Mouse (Mus musculus): ENCODE data around the gene Slmap. TPM values are rescaled to one million over a fixed set of nuclear protein-coding genes. Genes with fewer than 3 reads are reported as not detected.
"Not testable (repeated sequence)": the region's sequence is repeated elsewhere in the genome, so short reads cannot be mapped to it uniquely, and the experiment has no call there.

The Slmap gene
- polyA plus RNA-seq, 1 experiment from 2014 or later, result 24.3 TPM

GRCm38 (mm10) chr14:26398508-26399160, 136.1 kb downstream of the Slmap start:
- TF ChIP-seq CTCF (IDR thresholded peaks at IDR 0.05; ENCODE audit: low read depth), result peak; percentile 27; the same call in 1 of the 2 replicates
- no peak for DNase-seq (ENCODE audit: low spot score)
- Histone ChIP-seq H3K4me2 (ENCODE audit: low read length) (no peak overlapping the region), H3K27me3 (ENCODE audit: insufficient read depth, low read length) (no peaks in the 10 kb centered on the region), H3K27ac (no peak overlapping the region), H3K36me3 (ENCODE audit: insufficient read depth, low read length) (no peaks in the 10 kb centered on the region), H3K4me1 (replicated peaks; ENCODE audit: insufficient read depth, low read length) (no peaks in the 10 kb centered on the region), H3K9ac (ENCODE audit: low read depth, low read length) (no peak overlapping the region), H3K9me3 (replicated peaks; ENCODE audit: low read length) (no peaks in the 10 kb centered on the region; the same call in 1 of the 2 replicates), H3K4me3 (replicated peaks; ENCODE audit: low read depth, low read length) (no peak overlapping the region)
- 93% methylated on average over 7 of the region's 7 CpGs for WGBS
- no peak for ATAC-seq (replicated peaks; ENCODE audit: low FRiP score, low read depth)

- Histone ChIP-seq H3K9me3 (replicated peaks; ENCODE audit: low read length) (no peaks in the 10 kb centered on the region), H3K36me3 (ENCODE audit: insufficient read depth, low read length) (no peaks in the 10 kb centered on the region), H3K4me3 (replicated peaks; ENCODE audit: low read depth, low read length) (no peak overlapping the region), H3K9ac (ENCODE audit: low read depth, low read length) (no peak overlapping the region), H3K27me3 (ENCODE audit: insufficient read depth, low read length) (no peaks in the 10 kb centered on the region), H3K4me1 (replicated peaks; ENCODE audit: insufficient read depth, low read length) (no peaks in the 10 kb centered on the region), H3K4me2 (ENCODE audit: low read length) (no peak overlapping the region), H3K27ac (no peak overlapping the region)
- WGBS, result 89% methylated on average over 13 of the region's 13 CpGs
- TF ChIP-seq CTCF (IDR thresholded peaks at IDR 0.05; ENCODE audit: low read depth), result no peak
- ATAC-seq (replicated peaks; ENCODE audit: low FRiP score, low read depth) (no peak), DNase-seq (ENCODE audit: low spot score) (no peak)
These were observed 142.9 kb downstream of the Slmap start for GRCm38 (mm10) chr14:26391866-26392265.

GRCm38 (mm10) chr14:26388961-26389360, 145.8 kb downstream of the Slmap start:
- not testable (repeated sequence) for H3K27me3 ChIP-seq (ENCODE audit: insufficient read depth, low read length); ATAC-seq (replicated peaks; ENCODE audit: low FRiP score, low read depth); H3K4me3 ChIP-seq (replicated peaks; ENCODE audit: low read depth, low read length); H3K9me3 ChIP-seq (replicated peaks; ENCODE audit: low read length); H3K4me1 ChIP-seq (replicated peaks; ENCODE audit: insufficient read depth, low read length); H3K36me3 ChIP-seq (ENCODE audit: insufficient read depth, low read length); H3K27ac ChIP-seq; H3K9ac ChIP-seq (ENCODE audit: low read depth, low read length); DNase-seq (ENCODE audit: low spot score); H3K4me2 ChIP-seq (ENCODE audit: low read length)
- 88% methylated on average over 2 of the region's 2 CpGs for WGBS

- H3K4me1 ChIP-seq (replicated peaks; ENCODE audit: insufficient read depth, low read length); H3K36me3 ChIP-seq (ENCODE audit: insufficient read depth, low read length); H3K9me3 ChIP-seq (replicated peaks; ENCODE audit: low read length); H3K4me3 ChIP-seq (replicated peaks; ENCODE audit: low read depth, low read length); H3K4me2 ChIP-seq (ENCODE audit: low read length); H3K9ac ChIP-seq (ENCODE audit: low read depth, low read length); DNase-seq (ENCODE audit: low spot score); H3K27ac ChIP-seq; H3K27me3 ChIP-seq (ENCODE audit: insufficient read depth, low read length); ATAC-seq (replicated peaks; ENCODE audit: low FRiP score, low read depth): not testable (repeated sequence)
- WGBS, result 30% methylated on average over 5 of the region's 5 CpGs
These were observed 147.7 kb downstream of the Slmap start for GRCm38 (mm10) chr14:26386999-26387398.

- H3K4me2 ChIP-seq (ENCODE audit: low read length); H3K27ac ChIP-seq; DNase-seq (ENCODE audit: low spot score); H3K4me3 ChIP-seq (replicated peaks; ENCODE audit: low read depth, low read length); H3K4me1 ChIP-seq (replicated peaks; ENCODE audit: insufficient read depth, low read length); H3K9me3 ChIP-seq (replicated peaks; ENCODE audit: low read length); H3K36me3 ChIP-seq (ENCODE audit: insufficient read depth, low read length); H3K9ac ChIP-seq (ENCODE audit: low read depth, low read length); ATAC-seq (replicated peaks; ENCODE audit: low FRiP score, low read depth); H3K27me3 ChIP-seq (ENCODE audit: insufficient read depth, low read length): not testable (repeated sequence)
- WGBS, result 89% methylated on average over 2 of the region's 2 CpGs
These were observed 149.1 kb downstream of the Slmap start for GRCm38 (mm10) chr14:26385659-26386058.

- ATAC-seq (replicated peaks; ENCODE audit: low FRiP score, low read depth) (no peak), DNase-seq (ENCODE audit: low spot score) (no peak)
- WGBS, result 51% methylated on average over 3 of the region's 3 CpGs
- no peaks in the 10 kb centered on the region for H3K4me1 ChIP-seq (replicated peaks; ENCODE audit: insufficient read depth, low read length)
- TF ChIP-seq CTCF (IDR thresholded peaks at IDR 0.05; ENCODE audit: low read depth), result no peak
- H3K9ac ChIP-seq (ENCODE audit: low read depth, low read length), result no peak overlapping the region
- no peaks in the 10 kb centered on the region for H3K27me3 ChIP-seq (ENCODE audit: insufficient read depth, low read length)
- no peak overlapping the region for H3K27ac ChIP-seq
- no peak overlapping the region for H3K4me3 ChIP-seq (replicated peaks; ENCODE audit: low read depth, low read length)
- no peaks in the 10 kb centered on the region for H3K9me3 ChIP-seq (replicated peaks; ENCODE audit: low read length)
- no peak overlapping the region for H3K4me2 ChIP-seq (ENCODE audit: low read length)
- H3K36me3 ChIP-seq (ENCODE audit: insufficient read depth, low read length), result no peaks in the 10 kb centered on the region
These were observed 155.7 kb downstream of the Slmap start for GRCm38 (mm10) chr14:26379071-26379470.

- H3K27ac ChIP-seq, result no peak overlapping the region
These were observed 158.1 kb downstream of the Slmap start for GRCm38 (mm10) chr14:26376652-26377051.

More at GRCm38 (mm10) chr14:26376652-26377051, 158.1 kb downstream of the Slmap start:
- 5% methylated on average over 2 of the region's 2 CpGs for WGBS
- H3K4me1 ChIP-seq (replicated peaks; ENCODE audit: insufficient read depth, low read length), result no peaks in the 10 kb centered on the region
- TF ChIP-seq CTCF (IDR thresholded peaks at IDR 0.05; ENCODE audit: low read depth), result peak; percentile 88
- no peaks in the 10 kb centered on the region for H3K9me3 ChIP-seq (replicated peaks; ENCODE audit: low read length)
- H3K9ac ChIP-seq (ENCODE audit: low read depth, low read length), result no peak overlapping the region
- H3K4me2 ChIP-seq (ENCODE audit: low read length), result no peak overlapping the region
- H3K36me3 ChIP-seq (ENCODE audit: insufficient read depth, low read length), result no peaks in the 10 kb centered on the region
- no peak overlapping the region for H3K4me3 ChIP-seq (replicated peaks; ENCODE audit: low read depth, low read length)
- DNase-seq (ENCODE audit: low spot score) (peak; percentile 74), ATAC-seq (replicated peaks; ENCODE audit: low FRiP score, low read depth) (no peak)
- H3K27me3 ChIP-seq (ENCODE audit: insufficient read depth, low read length), result no peaks in the 10 kb centered on the region

Other genes starting within 250 kb of the Slmap start
- gene Dennd6a, start 38.9 kb upstream of the Slmap start, polyA plus RNA-seq (2015; fragmentation: Nextera tagmentation; extraction: Ambion mirVana), result 29.2 and 33.6 TPM in 2 replicates
- 519 and 548 TPM in 2 replicates for gene Arf4, start 103.1 kb upstream of the Slmap start, polyA plus RNA-seq (2015; fragmentation: Nextera tagmentation; extraction: Ambion mirVana)
- 8.8 and 9.2 TPM in 2 replicates for gene Pde12, start 135.0 kb upstream of the Slmap start, polyA plus RNA-seq (2015; fragmentation: Nextera tagmentation; extraction: Ambion mirVana)
- gene Dnah12, start 158.3 kb upstream of the Slmap start, polyA plus RNA-seq (2015; fragmentation: Nextera tagmentation; extraction: Ambion mirVana), result 0.26 and 0.41 TPM in 2 replicates

All from kidney, postnatal 0 days (tissue).